Mouse (Mus musculus): ENCODE results near the gene Aqp1. TPM values are rescaled to one million over a fixed set of nuclear protein-coding genes. Genes with fewer than 3 reads are reported as not detected.

The Aqp1 gene
- polyA plus RNA-seq, 1 experiment: not detected

- no peak overlapping the region for H3K27ac ChIP-seq (ENCODE audit: insufficient read depth, low read depth, low read length)
- H3K4me3 ChIP-seq (ENCODE audit: insufficient read depth, low read depth, low read length): no peak overlapping the region
- peaks cover 17% of the 10 kb centered on the region for H3K4me1 ChIP-seq (ENCODE audit: control insufficient read depth, insufficient read depth, low read length)
- TF ChIP-seq POLR2A (IDR thresholded peaks at IDR 0.05; ENCODE audit: insufficient read depth, low read depth, low read length): no peak
- TF ChIP-seq CTCF (IDR thresholded peaks at IDR 0.05; ENCODE audit: insufficient read depth, low read depth, low read length): no peak
- whole genome bisulfite sequencing: 58% methylated on average over 5 of the region's 5 CpGs
These were observed 5.5 kb downstream of the Aqp1 start for GRCm38 (mm10) chr6:55341688-55342087.

- Histone ChIP-seq H3K4me3 (ENCODE audit: insufficient read depth, low read depth, low read length) (no peak overlapping the region), H3K27ac (ENCODE audit: insufficient read depth, low read depth, low read length) (no peak overlapping the region), H3K4me1 (ENCODE audit: control insufficient read depth, insufficient read depth, low read length) (peaks cover 16% of the 10 kb centered on the region)
- 78% methylated on average over 9 of the region's 9 CpGs for WGBS
- no peak for TF ChIP-seq CTCF (IDR thresholded peaks at IDR 0.05; ENCODE audit: insufficient read depth, low read depth, low read length)
- no peak for TF ChIP-seq POLR2A (IDR thresholded peaks at IDR 0.05; ENCODE audit: insufficient read depth, low read depth, low read length)
These were observed 6.1 kb downstream of the Aqp1 start for GRCm38 (mm10) chr6:55342328-55342727.

GRCm38 (mm10) chr6:55343446-55343845 is 7.2 kb downstream of the Aqp1 start:
- TF ChIP-seq CTCF (IDR thresholded peaks at IDR 0.05; ENCODE audit: insufficient read depth, low read depth, low read length) (no peak), POLR2A (IDR thresholded peaks at IDR 0.05; ENCODE audit: insufficient read depth, low read depth, low read length) (no peak)
- H3K27ac ChIP-seq (ENCODE audit: insufficient read depth, low read depth, low read length): no peak overlapping the region
- WGBS: 84% methylated on average over 10 of the region's 10 CpGs
- H3K4me1 ChIP-seq (ENCODE audit: control insufficient read depth, insufficient read depth, low read length): peaks cover 16% of the 10 kb centered on the region
- H3K4me3 ChIP-seq (ENCODE audit: insufficient read depth, low read depth, low read length): no peak overlapping the region

GRCm38 (mm10) chr6:55344291-55345016 is 8.2 kb downstream of the Aqp1 start:
- Histone ChIP-seq H3K4me1 (ENCODE audit: control insufficient read depth, insufficient read depth, low read length) (peaks cover 11% of the 10 kb centered on the region), H3K4me3 (ENCODE audit: insufficient read depth, low read depth, low read length) (no peak overlapping the region), H3K27ac (ENCODE audit: insufficient read depth, low read depth, low read length) (no peak overlapping the region)
- no peak for TF ChIP-seq CTCF (IDR thresholded peaks at IDR 0.05; ENCODE audit: insufficient read depth, low read depth, low read length)
- no peak for TF ChIP-seq POLR2A (IDR thresholded peaks at IDR 0.05; ENCODE audit: insufficient read depth, low read depth, low read length)
- 80% methylated on average over 9 of the region's 9 CpGs for WGBS

- Histone ChIP-seq H3K4me1 (ENCODE audit: control insufficient read depth, insufficient read depth, low read length) (peaks cover 11% of the 10 kb centered on the region), H3K27ac (ENCODE audit: insufficient read depth, low read depth, low read length) (no peak overlapping the region), H3K4me3 (ENCODE audit: insufficient read depth, low read depth, low read length) (no peak overlapping the region)
- WGBS: 94% methylated on average over 10 of the region's 10 CpGs
- TF ChIP-seq CTCF (IDR thresholded peaks at IDR 0.05; ENCODE audit: insufficient read depth, low read depth, low read length) (no peak), POLR2A (IDR thresholded peaks at IDR 0.05; ENCODE audit: insufficient read depth, low read depth, low read length) (no peak)
These were observed 9.0 kb downstream of the Aqp1 start for GRCm38 (mm10) chr6:55345264-55345663.

- no peak overlapping the region for H3K4me3 ChIP-seq (ENCODE audit: insufficient read depth, low read depth, low read length)
- 93% methylated on average over 7 of the region's 7 CpGs for WGBS
- TF ChIP-seq POLR2A (IDR thresholded peaks at IDR 0.05; ENCODE audit: insufficient read depth, low read depth, low read length) (no peak), CTCF (IDR thresholded peaks at IDR 0.05; ENCODE audit: insufficient read depth, low read depth, low read length) (no peak)
- H3K4me1 ChIP-seq (ENCODE audit: control insufficient read depth, insufficient read depth, low read length): peaks cover 11% of the 10 kb centered on the region
- H3K27ac ChIP-seq (ENCODE audit: insufficient read depth, low read depth, low read length): no peak overlapping the region
These were observed 10.3 kb downstream of the Aqp1 start for GRCm38 (mm10) chr6:55346491-55346890.

GRCm38 (mm10) chr6:55347711-55348571 is 11.7 kb downstream of the Aqp1 start:
- no peak overlapping the region for H3K4me3 ChIP-seq (ENCODE audit: insufficient read depth, low read depth, low read length)
- 90% methylated on average over 5 of the region's 5 CpGs for WGBS
- TF ChIP-seq CTCF (IDR thresholded peaks at IDR 0.05; ENCODE audit: insufficient read depth, low read depth, low read length) (no peak), POLR2A (IDR thresholded peaks at IDR 0.05; ENCODE audit: insufficient read depth, low read depth, low read length) (no peak)
- H3K27ac ChIP-seq (ENCODE audit: insufficient read depth, low read depth, low read length): no peak overlapping the region
- peaks cover 7% of the 10 kb centered on the region for H3K4me1 ChIP-seq (ENCODE audit: control insufficient read depth, insufficient read depth, low read length)

- Histone ChIP-seq H3K27ac (ENCODE audit: insufficient read depth, low read depth, low read length) (no peak overlapping the region), H3K4me3 (ENCODE audit: insufficient read depth, low read depth, low read length) (no peak overlapping the region), H3K4me1 (ENCODE audit: control insufficient read depth, insufficient read depth, low read length) (peaks cover 7% of the 10 kb centered on the region)
- 83% methylated on average over 4 of the region's 4 CpGs for WGBS
- TF ChIP-seq POLR2A (IDR thresholded peaks at IDR 0.05; ENCODE audit: insufficient read depth, low read depth, low read length): no peak
- TF ChIP-seq CTCF (IDR thresholded peaks at IDR 0.05; ENCODE audit: insufficient read depth, low read depth, low read length): no peak
These were observed 13.0 kb downstream of the Aqp1 start for GRCm38 (mm10) chr6:55349231-55349630.

GRCm38 (mm10) chr6:55350383-55350952 is 14.2 kb downstream of the Aqp1 start:
- Histone ChIP-seq H3K4me3 (ENCODE audit: insufficient read depth, low read depth, low read length) (no peak overlapping the region), H3K27ac (ENCODE audit: insufficient read depth, low read depth, low read length) (no peak overlapping the region), H3K4me1 (ENCODE audit: control insufficient read depth, insufficient read depth, low read length) (no peaks in the 10 kb centered on the region)
- no peak for TF ChIP-seq POLR2A (IDR thresholded peaks at IDR 0.05; ENCODE audit: insufficient read depth, low read depth, low read length)
- no peak for TF ChIP-seq CTCF (IDR thresholded peaks at IDR 0.05; ENCODE audit: insufficient read depth, low read depth, low read length)
- 95% methylated on average over 6 of the region's 6 CpGs for WGBS
